Mouse (Mus musculus) bone marrow, adult 2 months (tissue): ENCODE data around the gene Slc8a2.

Source experiments
- CTCF ChIP-seq: fragments of 200-500 bp; IDR thresholded peaks from 2 replicates; pipeline ENCODE4 v1.5.1; 2011; ENCODE audit warnings: low read length, control low read depth; ENCODE audit not compliant: control insufficient read depth, insufficient read depth
- POLR2A ChIP-seq: fragments of 200-500 bp; IDR thresholded peaks from 2 replicates; pipeline ENCODE4 v1.6.1; 2011; ENCODE audit warnings: low read depth, mild to moderate bottlenecking, control low read depth, low read length, borderline replicate concordance; ENCODE audit not compliant: control insufficient read depth

DNA sequence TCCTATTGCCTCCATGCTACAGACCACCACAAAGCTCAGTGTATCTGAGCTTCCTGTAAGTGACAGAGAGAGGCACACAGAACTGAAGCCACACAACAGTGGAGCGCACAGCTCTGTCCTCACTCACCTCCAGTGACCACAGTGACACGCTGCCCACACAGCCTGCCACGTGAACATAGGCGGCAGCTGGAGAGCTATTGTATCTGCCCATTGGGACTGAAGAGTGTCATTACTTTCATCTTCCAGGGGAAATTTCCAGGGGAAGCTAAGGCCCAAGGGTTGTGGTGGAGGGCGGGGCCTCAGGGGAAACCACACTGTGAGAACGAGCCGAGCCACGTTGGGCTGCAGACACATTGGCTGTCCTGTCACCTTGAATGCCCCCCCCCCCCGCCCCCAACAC lies 75.2 kb downstream of the Slc8a2 start:
- no peak for TF ChIP-seq CTCF
- TF ChIP-seq POLR2A, result no peak
